Mouse (Mus musculus) limb, embryonic 13.5 days (tissue): ENCODE data around the gene 4930442H23Rik. TPM values are rescaled to one million over a fixed set of nuclear protein-coding genes. Genes with fewer than 3 reads are reported as not detected.

Experiments used
- ATAC-seq: fragments of 200-750 bp; cut with Nextera tagmentation; 2 replicates; pipeline ENCODE4 v1.8.0; 2017; ENCODE audit warnings: low read depth, moderate number of reproducible peaks, moderate TSS enrichment; ENCODE audit not compliant: low FRiP score
- H3K27ac ChIP-seq: fragments of 300-500 bp; sonication (generic); 2 replicates; pipeline ENCODE4 v1.5.1; 2015; ENCODE audit warnings: inconsistent platforms, mild to moderate bottlenecking, moderate library complexity
- H3K27me3 ChIP-seq: fragments of 300-500 bp; sonication (generic); 2 replicates; pipeline ENCODE4 v1.6.1; 2015; ENCODE audit warnings: mild to moderate bottlenecking, inconsistent platforms
- H3K36me3 ChIP-seq: fragments of 300-500 bp; sonication (generic); 2 replicates; pipeline ENCODE4 v1.6.1; 2015; ENCODE audit warnings: inconsistent platforms, mild to moderate bottlenecking, moderate library complexity
- H3K4me1 ChIP-seq: fragments of 300-500 bp; sonication (generic); 2 replicates; pipeline ENCODE4 v1.6.1; 2015; ENCODE audit warnings: inconsistent platforms
- H3K4me2 ChIP-seq: fragments of 300-500 bp; sonication (generic); replicated peaks from 2 replicates; pipeline ENCODE4 v1.6.1; 2015; ENCODE audit warnings: inconsistent platforms, mild to moderate bottlenecking, moderate library complexity
- H3K4me3 ChIP-seq: fragments of 300-500 bp; sonication (generic); 2 replicates; pipeline ENCODE4 v1.5.1; 2015; ENCODE audit warnings: moderate library complexity, mild to moderate bottlenecking, inconsistent platforms
- H3K9ac ChIP-seq: fragments of 300-500 bp; sonication (generic); 2 replicates; pipeline ENCODE4 v1.6.1; 2015; ENCODE audit warnings: mild to moderate bottlenecking, inconsistent platforms
- H3K9me3 ChIP-seq: fragments of 300-500 bp; sonication (generic); 2 replicates; pipeline ENCODE4 v1.6.1; 2016; ENCODE audit warnings: inconsistent platforms
- WGBS: fragments of 180-500 bp; shearing (Covaris S2); methylation state at CpG from one replicate; pipeline ENCODE4 v1.1.7; 2015; 5-methylcytosine and 5-hydroxymethylcytosine counted together
- polyA plus RNA-seq: library from polyadenylated mRNA; unstranded; fragments of >200 nt; fragmentation: Nextera tagmentation; extraction: Ambion mirVana; gene quantifications from 2 replicates; pipeline ENCODE4 v1.2.1, GENCODE M21; 2015

4930442H23Rik gene
- polyA plus RNA-seq, 1 experiment from 2014 or later, result not detected

GRCm38 (mm10) chr10:81195300-81195699 lies 11.7 kb upstream of the 4930442H23Rik start:
- Histone ChIP-seq H3K9me3 (no peaks in the 10 kb centered on the region), H3K27ac (no peak overlapping the region), H3K36me3 (peaks cover 13% of the 10 kb centered on the region), H3K4me3 (peak overlapping the region; percentile 11; the same call in 1 of the 2 replicates), H3K4me1 (peaks cover 28% of the 10 kb centered on the region), H3K9ac (peak overlapping the region; percentile 48), H3K4me2 (peak overlapping the region; percentile 17; the same call in 1 of the 2 replicates), H3K27me3 (peaks cover 63% of the 10 kb centered on the region)
- 56% methylated on average over 4 of the region's 4 CpGs for WGBS
- no peak for ATAC-seq

DNA sequence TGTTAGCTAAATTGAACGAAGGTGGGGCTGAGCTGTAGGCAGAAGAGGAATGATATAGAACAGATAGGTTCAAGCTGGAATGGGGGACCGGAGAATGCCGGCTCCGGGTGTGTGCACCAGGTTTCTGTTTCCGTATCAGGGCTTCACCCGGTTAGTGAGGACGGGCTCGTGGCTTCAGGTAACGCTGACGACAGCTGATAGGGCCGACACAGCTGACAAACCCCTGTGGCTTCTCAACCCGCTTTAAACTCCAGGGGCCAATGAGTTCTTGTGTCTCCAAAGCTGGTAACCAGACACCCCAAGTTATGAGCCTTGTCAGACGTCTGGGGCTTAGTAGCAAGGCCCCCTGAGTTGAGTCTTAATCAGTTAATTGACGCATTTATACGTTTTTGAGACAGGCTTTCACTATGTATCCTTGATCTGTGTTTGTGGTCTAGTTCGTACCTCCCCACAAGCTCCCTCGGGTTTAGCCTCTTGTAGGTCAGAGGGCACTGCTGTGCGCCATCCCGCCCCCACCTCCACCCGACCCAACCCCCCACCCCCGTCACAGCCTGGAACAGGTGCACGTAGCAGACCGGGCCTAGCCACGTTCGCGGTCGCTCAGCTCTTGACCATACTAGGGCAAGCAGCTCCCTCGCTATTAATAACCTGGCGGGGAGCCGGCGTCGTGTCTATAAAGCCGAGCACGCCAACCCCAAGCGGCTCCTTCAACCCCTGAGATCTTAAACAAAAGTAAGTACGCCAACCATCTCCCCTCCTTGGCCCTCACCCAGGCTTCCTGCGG lies 10.5 kb upstream of the 4930442H23Rik start:
- peaks cover 21% of the 10 kb centered on the region for H3K36me3 ChIP-seq
- H3K4me2 ChIP-seq, result peak overlapping the region; percentile 31
- peaks cover 53% of the 10 kb centered on the region for H3K27me3 ChIP-seq
- peak overlapping the region; percentile 28; the same call in 1 of the 2 replicates for H3K27ac ChIP-seq
- H3K4me3 ChIP-seq, result peak overlapping the region; percentile 11
- H3K9ac ChIP-seq, result peak overlapping the region; percentile 39
- 13% methylated on average over 37 of the region's 37 CpGs for WGBS
- H3K4me1 ChIP-seq, result peaks cover 28% of the 10 kb centered on the region
- no peaks in the 10 kb centered on the region for H3K9me3 ChIP-seq
- no peak for ATAC-seq

GRCm38 (mm10) chr10:81192968-81193501 lies 9.4 kb upstream of the 4930442H23Rik start:
- H3K4me1 ChIP-seq, result peaks cover 28% of the 10 kb centered on the region
- 7% methylated on average over 19 of the region's 19 CpGs for WGBS
- ATAC-seq, result peak; percentile 18
- H3K9ac ChIP-seq, result peak overlapping the region; percentile 85
- H3K27ac ChIP-seq, result peak overlapping the region; percentile 93
- peaks cover 30% of the 10 kb centered on the region for H3K36me3 ChIP-seq
- peak overlapping the region; percentile 95 for H3K4me2 ChIP-seq
- no peaks in the 10 kb centered on the region for H3K9me3 ChIP-seq
- H3K4me3 ChIP-seq, result peak overlapping the region; percentile 68
- H3K27me3 ChIP-seq, result peaks cover 47% of the 10 kb centered on the region

- peak; percentile 88 for ATAC-seq
- no peaks in the 10 kb centered on the region for H3K9me3 ChIP-seq
- peak overlapping the region; percentile 95 for H3K4me2 ChIP-seq
- peak overlapping the region; percentile 85 for H3K9ac ChIP-seq
- WGBS, result under 1% methylated on average over 93 of the region's 93 CpGs
- H3K27ac ChIP-seq, result peak overlapping the region; percentile 93
- H3K27me3 ChIP-seq, result peaks cover 43% of the 10 kb centered on the region
- peaks cover 28% of the 10 kb centered on the region for H3K4me1 ChIP-seq
- peaks cover 35% of the 10 kb centered on the region for H3K36me3 ChIP-seq
- H3K4me3 ChIP-seq, result peak overlapping the region; percentile 68
Observed at GRCm38 (mm10) chr10:81192270-81192967, 8.8 kb upstream of the 4930442H23Rik start.

- H3K36me3 ChIP-seq, result peaks cover 45% of the 10 kb centered on the region
- H3K4me1 ChIP-seq, result peaks cover 28% of the 10 kb centered on the region
- H3K9ac ChIP-seq, result peak overlapping the region; percentile 85; the same call in 1 of the 2 replicates
- 86% methylated on average over 18 of the region's 18 CpGs for WGBS
- no peak for ATAC-seq
- no peaks in the 10 kb centered on the region for H3K9me3 ChIP-seq
- no peak overlapping the region for H3K27ac ChIP-seq
- H3K4me2 ChIP-seq, result peak overlapping the region; percentile 95
- peaks cover 34% of the 10 kb centered on the region for H3K27me3 ChIP-seq
- peak overlapping the region; percentile 68 for H3K4me3 ChIP-seq
Observed at GRCm38 (mm10) chr10:81191342-81191982, 7.8 kb upstream of the 4930442H23Rik start.

GRCm38 (mm10) chr10:81190912-81191321 lies 7.3 kb upstream of the 4930442H23Rik start:
- WGBS, result 69% methylated on average over 6 of the region's 6 CpGs
- Histone ChIP-seq H3K27ac (no peak overlapping the region), H3K9me3 (no peaks in the 10 kb centered on the region)

DNA sequence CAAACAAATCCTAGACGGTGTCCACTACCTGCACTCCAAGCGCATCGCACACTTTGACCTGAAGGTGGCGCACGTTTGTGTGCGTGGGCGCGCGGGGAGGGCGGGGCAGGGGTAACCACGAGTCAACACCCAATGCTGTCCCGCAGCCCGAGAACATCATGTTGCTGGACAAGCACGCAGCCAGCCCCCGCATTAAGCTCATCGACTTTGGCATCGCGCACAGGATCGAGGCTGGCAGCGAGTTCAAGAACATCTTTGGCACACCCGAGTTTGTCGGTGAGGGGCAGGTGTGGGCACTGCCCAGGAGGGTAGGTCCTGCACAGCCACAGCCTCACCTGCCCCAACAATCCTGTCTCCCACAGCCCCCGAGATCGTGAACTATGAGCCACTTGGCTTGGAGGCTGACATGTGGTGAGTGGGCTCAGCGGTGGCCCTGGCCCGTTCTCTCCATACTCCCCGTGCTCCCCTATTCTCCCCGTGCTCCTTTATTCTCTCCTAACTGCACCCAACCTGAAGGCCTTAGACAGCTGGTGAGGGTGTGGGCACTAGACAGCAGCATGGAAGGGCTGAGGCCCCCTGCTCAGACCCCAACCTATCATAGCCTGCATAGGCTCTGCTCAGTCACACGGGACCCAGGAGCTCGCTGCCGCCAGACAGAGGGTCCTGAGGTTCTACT lies 6.7 kb upstream of the 4930442H23Rik start:
- 72% methylated on average over 31 of the region's 31 CpGs for WGBS

More at GRCm38 (mm10) chr10:81190912-81191321, 7.3 kb upstream of the 4930442H23Rik start:
- no peak for ATAC-seq
- Histone ChIP-seq H3K36me3 (peaks cover 47% of the 10 kb centered on the region), H3K9ac (no peak overlapping the region), H3K4me1 (peaks cover 28% of the 10 kb centered on the region), H3K4me3 (no peak overlapping the region), H3K27me3 (peaks cover 28% of the 10 kb centered on the region), H3K4me2 (no peak overlapping the region)

GRCm38 (mm10) chr10:81189821-81190220 lies 6.2 kb upstream of the 4930442H23Rik start:
- Histone ChIP-seq H3K9me3 (no peaks in the 10 kb centered on the region), H3K4me3 (no peak overlapping the region), H3K4me1 (peaks cover 32% of the 10 kb centered on the region), H3K27ac (no peak overlapping the region), H3K4me2 (no peak overlapping the region), H3K36me3 (peaks cover 57% of the 10 kb centered on the region), H3K9ac (no peak overlapping the region), H3K27me3 (peaks cover 17% of the 10 kb centered on the region)
- WGBS, result 80% methylated on average over 26 of the region's 26 CpGs
- ATAC-seq, result no peak

More for the DNA sequence above, 6.7 kb upstream of the 4930442H23Rik start:
- peaks cover 28% of the 10 kb centered on the region for H3K4me1 ChIP-seq
- H3K4me3 ChIP-seq, result no peak overlapping the region
- H3K9ac ChIP-seq, result no peak overlapping the region
- ATAC-seq, result no peak
- peaks cover 23% of the 10 kb centered on the region for H3K27me3 ChIP-seq
- peaks cover 51% of the 10 kb centered on the region for H3K36me3 ChIP-seq
- no peak overlapping the region for H3K4me2 ChIP-seq
- H3K9me3 ChIP-seq, result no peaks in the 10 kb centered on the region
- no peak overlapping the region for H3K27ac ChIP-seq

DNA sequence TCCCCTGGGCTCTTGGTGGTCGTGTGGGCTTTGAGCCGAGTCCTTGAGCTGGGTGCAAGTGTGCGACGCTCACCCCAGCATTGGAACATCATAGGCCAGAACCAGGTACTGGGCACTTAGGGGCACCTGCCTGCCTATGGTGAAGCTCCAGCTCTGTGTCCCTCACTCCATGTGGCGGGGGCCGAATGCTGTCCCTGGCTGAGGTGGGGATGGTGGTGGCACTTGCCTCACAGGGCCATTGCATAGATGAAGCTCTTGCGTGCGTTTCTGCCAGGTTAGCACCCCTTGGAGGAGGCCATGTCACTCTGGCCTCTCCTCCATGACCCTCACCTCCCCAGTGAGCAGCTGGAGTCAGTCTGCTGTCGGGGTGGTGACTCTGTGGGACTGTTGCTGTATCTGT lies 3.5 kb upstream of the 4930442H23Rik start:
- H3K9ac ChIP-seq, result no peak overlapping the region

GRCm38 (mm10) chr10:81184765-81185164 lies 1.1 kb upstream of the 4930442H23Rik start:
- ATAC-seq, result no peak
- 0 out of 2 replicates have a peak overlapping the region, but pooled peaks have one; percentile 7 for H3K4me3 ChIP-seq
- peaks cover 75% of the 10 kb centered on the region for H3K36me3 ChIP-seq
- H3K4me1 ChIP-seq, result peaks cover 41% of the 10 kb centered on the region
- H3K4me2 ChIP-seq, result 0 out of 2 replicates have a peak overlapping the region, but pooled peaks have one; percentile 9
- H3K9ac ChIP-seq, result 0 out of 2 replicates have a peak overlapping the region, but pooled peaks have one; percentile 31
- no peaks in the 10 kb centered on the region for H3K27me3 ChIP-seq
- H3K27ac ChIP-seq, result peak overlapping the region; percentile 48; the same call in 1 of the 2 replicates
- WGBS, result 45% methylated on average over 4 of the region's 4 CpGs
- no peaks in the 10 kb centered on the region for H3K9me3 ChIP-seq

More for the DNA sequence above, 3.5 kb upstream of the 4930442H23Rik start:
- WGBS, result 93% methylated on average over 9 of the region's 9 CpGs
- no peaks in the 10 kb centered on the region for H3K9me3 ChIP-seq
- no peak for ATAC-seq
- no peak overlapping the region for H3K27ac ChIP-seq
- no peaks in the 10 kb centered on the region for H3K27me3 ChIP-seq
- no peak overlapping the region for H3K4me2 ChIP-seq
- peaks cover 70% of the 10 kb centered on the region for H3K36me3 ChIP-seq
- no peak overlapping the region for H3K4me3 ChIP-seq
- peaks cover 31% of the 10 kb centered on the region for H3K4me1 ChIP-seq
